Mouse (Mus musculus): ENCODE results near the gene Mknk1.

Mknk1 gene

GRCm38 (mm10) chr4:115838696-115839641 lies at the start of gene Mknk1:
Mknk1 (plus strand) TSS chr4:115839198.
- peak; percentile 94 to 97 for DNase-seq

DNA sequence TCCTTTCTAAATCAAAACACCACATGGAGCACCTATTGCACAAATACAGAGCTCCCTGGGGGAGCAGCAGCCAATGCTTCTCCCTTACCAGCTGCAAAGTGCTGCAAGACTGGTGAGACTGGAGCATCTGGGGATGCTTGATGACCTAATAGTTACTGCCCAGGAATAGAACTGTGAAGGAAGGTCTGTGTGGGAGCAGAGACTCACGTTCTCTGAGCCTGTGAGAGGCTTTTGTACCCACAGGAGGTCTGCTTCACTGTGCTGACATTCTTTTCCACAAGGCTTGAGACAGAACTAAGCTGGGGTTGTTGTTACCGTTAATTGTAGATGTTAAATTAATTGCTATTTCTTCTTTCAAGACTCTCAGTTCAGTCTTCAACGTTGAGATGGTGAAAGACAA lies 48.1 kb upstream of the Mknk1 start:
- DNase-seq, result no peak

GRCm38 (mm10) chr4:115795360-115795759 lies 43.6 kb upstream of the Mknk1 start:
- DNase-seq, result no peak

DNA sequence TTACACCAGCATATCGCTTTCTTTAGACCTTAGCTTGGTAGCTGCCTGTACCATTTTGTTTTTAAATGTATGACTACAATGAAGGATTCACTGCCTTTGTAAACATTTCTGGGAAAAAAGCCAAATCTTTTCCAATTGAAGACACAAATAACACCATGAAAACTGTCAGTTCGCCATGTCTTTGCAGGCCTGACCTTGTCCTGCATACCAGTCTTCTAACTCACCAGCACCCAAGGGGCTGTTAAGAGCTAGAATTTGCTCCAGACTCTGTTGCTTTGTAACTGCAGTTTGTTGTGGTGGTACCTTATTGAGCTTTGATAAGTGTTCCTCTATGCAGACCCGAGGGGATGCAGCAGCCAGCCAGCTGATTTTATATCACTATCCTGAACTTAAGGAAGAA lies 39.0 kb upstream of the Mknk1 start:
- no peak for DNase-seq

GRCm38 (mm10) chr4:115812326-115812725 lies 26.7 kb upstream of the Mknk1 start:
- no peak for DNase-seq

GRCm38 (mm10) chr4:115815606-115816005 lies 23.4 kb upstream of the Mknk1 start:
- DNase-seq, result no peak

DNA sequence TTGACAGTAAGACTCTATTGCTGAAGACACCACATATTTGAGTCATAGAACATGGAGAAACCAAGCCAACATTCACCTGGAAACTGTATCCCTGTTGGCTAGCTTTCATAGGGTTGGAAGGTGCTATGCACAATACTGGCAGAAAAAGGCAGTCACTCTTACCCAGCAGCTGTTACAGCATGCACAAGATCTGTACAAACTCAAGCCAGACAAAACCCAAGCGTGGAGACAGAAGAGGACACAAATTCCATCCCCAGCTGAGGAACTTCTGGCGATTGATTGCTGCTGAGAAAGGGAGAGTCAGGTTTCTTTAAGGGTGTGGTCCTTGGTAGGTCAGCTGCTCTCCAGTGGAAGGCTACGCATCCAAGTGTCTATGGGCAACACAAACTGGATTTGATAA lies 18.8 kb upstream of the Mknk1 start:
- no peak for DNase-seq

DNA sequence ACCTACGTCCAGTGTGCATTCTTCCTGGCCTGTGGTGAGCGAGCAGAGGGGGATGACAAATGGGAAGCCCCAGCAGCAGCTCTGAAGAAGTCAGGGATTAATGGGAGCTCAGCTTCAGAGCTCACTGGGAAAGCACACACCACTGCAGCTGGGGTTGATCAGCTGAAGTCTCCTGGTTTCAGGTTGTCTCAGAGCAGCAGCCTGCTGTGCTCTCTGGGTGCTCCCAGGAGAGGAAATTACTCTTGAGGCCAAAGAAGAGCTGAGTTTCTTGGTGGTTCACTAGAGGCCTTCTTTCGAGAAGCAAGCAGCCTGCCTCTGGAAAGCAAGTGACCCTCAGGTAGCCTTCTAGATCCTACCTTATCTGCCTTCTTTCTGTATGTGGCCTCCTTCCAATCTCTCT lies 18.1 kb upstream of the Mknk1 start:
- no peak for DNase-seq

DNA sequence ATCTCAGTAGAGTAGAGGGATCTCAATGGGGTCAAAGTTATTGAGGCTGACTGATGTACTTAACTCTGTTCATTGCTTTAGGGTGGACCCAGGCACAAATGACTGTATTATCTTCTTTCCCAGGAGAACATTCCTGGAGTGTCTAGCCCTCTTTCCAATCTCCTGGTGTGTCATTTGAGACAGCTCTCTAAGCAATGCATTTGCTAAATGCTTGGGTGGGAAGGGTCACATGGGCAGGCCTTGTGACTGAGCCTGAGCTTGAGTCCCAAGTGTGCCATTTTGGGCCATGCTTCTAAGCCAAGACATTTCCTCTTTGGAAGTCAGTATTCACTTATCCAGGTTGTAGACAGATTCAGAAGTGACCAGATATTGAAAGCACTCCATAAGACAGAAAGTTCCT lies 17.6 kb upstream of the Mknk1 start:
- DNase-seq, result no peak

DNA sequence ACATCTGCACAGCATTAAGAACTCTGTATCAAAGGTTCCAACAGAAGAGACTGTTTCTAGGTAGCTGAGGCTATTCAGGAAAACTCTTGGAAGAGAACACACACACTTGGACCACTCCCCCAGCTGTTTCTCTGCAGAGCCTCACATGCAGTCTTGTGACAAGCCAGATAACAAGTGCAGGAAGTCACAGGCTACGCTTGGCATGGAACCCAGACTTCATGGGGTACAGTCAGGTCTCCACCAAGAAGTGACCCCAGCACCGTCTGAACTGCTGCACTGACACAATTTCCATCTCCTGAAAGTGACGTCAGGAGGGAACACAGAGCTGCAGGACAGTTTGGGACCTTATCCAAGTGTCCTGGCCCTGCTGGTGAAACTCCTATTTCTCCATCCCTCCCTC lies 17.1 kb upstream of the Mknk1 start:
- DNase-seq, result no peak

- DNase-seq, result no peak
Measured at GRCm38 (mm10) chr4:115824178-115824577, 14.8 kb upstream of the Mknk1 start.

GRCm38 (mm10) chr4:115825271-115825670 lies 13.7 kb upstream of the Mknk1 start:
- no peak for DNase-seq

DNA sequence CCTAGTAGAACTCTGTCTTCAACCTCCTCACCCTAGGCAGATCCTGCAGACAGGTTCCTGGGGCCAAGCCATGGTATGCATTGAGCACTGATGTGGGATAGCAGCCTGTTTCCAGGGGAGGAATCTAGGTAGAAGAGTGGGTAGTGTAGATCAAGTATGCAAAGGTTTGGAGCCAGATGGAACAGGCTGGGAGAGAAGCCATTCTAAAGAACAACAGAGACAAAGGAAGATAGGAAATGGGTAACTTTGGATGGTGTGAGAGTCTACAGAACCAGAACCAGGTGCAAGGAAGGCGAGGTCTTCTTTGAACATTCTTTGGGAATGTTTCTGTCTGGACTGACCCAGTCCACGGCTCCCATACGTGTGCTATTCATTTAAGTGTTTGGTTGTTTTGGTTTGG lies 11.9 kb upstream of the Mknk1 start:
- DNase-seq, result no peak

- DNase-seq, result no peak
Measured at GRCm38 (mm10) chr4:115827535-115827887, 11.5 kb upstream of the Mknk1 start.

GRCm38 (mm10) chr4:115827888-115828571 lies 11.0 kb upstream of the Mknk1 start, which contains the start of gene Mob3c:
Mob3c (plus strand) TSS chr4:115828092.
- peak; percentile 84 to 91 for DNase-seq

GRCm38 (mm10) chr4:115828572-115828902 lies 10.5 kb upstream of the Mknk1 start:
- no peak for DNase-seq

DNA sequence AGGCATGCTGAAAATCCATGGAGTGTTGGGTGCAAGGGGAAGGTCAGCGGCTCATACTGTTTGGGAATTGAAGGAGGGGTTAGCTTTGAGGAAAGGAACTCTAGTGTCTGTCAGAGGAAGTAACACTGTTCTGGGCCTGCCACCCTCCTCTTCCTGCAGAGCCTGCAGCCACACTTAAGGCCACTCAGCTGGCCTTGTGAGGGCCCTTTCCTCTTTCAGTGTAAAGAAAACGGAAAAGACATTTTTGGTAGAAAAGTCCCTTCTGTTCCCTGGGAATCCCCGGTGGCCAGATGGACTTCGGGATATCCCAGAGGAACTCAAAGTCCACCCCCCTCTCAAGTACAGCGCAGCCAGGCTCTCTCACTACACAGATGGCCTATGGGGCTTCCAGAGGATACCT lies 8.5 kb upstream of the Mknk1 start:
- DNase-seq, result peak; percentile 12 to 21

DNA sequence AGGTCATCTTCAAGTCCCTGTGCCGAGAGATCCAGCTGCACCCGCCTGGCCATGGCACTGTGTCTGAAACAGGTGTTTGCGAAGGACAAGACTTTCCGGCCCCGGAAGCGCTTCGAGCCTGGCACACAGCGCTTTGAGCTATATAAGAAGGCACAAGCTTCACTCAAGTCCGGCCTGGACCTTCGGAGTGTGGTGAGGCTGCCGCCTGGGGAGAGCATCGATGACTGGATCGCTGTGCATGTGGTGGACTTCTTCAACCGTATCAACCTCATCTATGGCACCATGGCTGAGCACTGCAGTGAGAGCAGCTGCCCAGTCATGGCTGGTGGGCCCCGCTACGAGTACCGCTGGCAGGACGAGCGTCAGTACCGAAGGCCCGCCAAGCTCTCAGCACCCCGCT lies 7.8 kb upstream of the Mknk1 start:
- no peak for DNase-seq

GRCm38 (mm10) chr4:115832040-115832439 lies 7.0 kb upstream of the Mknk1 start:
- no peak for DNase-seq

- DNase-seq, result no peak
Measured at GRCm38 (mm10) chr4:115835576-115835975, 3.4 kb upstream of the Mknk1 start.

DNA sequence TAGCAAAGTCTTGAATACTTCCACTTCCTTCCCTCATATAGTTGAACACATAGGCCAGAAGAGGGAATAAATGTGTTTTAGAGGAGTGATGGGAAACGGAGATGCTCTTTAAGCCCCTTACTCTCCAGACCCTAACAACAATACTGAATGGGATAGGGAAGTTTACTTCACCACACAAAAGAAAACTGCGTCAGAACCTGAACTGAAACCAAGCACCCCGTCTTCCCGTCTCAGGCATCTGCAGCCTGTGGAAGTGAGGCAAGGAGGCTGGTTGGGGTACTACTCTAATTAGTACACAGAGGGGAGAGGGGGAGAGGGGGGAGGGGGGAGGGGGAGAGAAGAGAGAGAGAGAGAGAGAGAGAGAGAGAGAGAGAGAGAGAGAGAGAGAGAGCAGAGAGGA lies 802 bp upstream of the Mknk1 start:
- no peak for DNase-seq

GRCm38 (mm10) chr4:115839956-115840355 lies 958 bp downstream of the Mknk1 start:
- DNase-seq, result peak in 1 of 2 experiments; percentile 10

- no peak for DNase-seq
Measured at GRCm38 (mm10) chr4:115840842-115841241, 1.8 kb downstream of the Mknk1 start.

GRCm38 (mm10) chr4:115846656-115847055 lies 7.7 kb downstream of the Mknk1 start:
- no peak for DNase-seq
